Mouse (Mus musculus) kidney, postnatal 14 days (tissue): ENCODE measurements around the gene Col16a1.

Experiments
- DNase-seq: peaks from one replicate; pipeline ENCODE4 v3.0.0; 2022; ENCODE audit warnings: mixed read lengths

The Col16a1 gene

DNA sequence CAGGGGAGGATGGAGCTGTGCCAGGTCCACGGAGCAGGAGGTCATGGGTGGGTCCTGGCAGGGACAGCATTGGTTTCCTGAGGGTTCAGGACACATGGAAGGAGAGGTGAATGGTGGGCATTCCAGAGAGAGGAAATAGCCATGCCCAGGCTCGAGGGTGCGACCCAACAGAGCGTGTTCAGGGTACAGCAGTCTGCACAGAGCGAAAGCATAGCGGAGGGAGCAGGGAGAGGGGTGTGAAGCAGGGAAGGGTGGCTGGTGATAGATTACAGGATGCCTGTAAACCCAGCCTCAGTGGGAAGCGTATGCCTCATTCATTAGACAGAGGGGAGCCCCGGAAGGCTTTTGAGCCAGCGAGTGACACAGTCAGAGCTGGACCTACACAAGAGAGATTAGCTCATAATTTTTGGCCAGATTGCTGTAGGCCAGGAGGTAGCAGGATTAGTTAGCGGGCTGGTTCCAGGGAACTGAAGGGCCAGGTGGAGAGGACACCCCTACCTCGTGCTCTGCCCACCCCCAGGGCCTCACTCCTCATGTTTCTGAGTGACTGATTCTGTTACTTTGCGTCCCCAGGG, 37.7 kb downstream of the Col16a1 start:
- no peak for DNase-seq

DNA sequence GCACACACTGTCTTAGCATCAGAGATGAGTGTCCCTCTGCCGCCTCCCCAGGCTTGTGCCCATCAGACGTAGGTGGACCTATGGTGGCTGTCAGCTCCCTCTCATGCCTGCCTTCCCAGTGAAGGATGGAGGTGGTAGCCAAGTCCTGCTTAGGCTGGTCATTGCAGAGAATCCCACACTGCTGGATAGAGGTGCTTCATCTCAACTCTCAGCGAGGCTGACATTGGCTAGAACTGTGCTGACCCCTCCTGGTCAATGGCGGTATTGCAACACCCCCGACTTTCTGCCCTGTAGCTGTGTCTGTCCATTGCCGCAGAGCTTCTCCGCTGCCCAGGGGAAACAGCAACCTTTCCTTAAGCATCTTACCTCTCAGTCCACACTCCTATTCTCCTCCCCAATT, 39.7 kb downstream of the Col16a1 start:
- DNase-seq = peak; percentile 92

DNA sequence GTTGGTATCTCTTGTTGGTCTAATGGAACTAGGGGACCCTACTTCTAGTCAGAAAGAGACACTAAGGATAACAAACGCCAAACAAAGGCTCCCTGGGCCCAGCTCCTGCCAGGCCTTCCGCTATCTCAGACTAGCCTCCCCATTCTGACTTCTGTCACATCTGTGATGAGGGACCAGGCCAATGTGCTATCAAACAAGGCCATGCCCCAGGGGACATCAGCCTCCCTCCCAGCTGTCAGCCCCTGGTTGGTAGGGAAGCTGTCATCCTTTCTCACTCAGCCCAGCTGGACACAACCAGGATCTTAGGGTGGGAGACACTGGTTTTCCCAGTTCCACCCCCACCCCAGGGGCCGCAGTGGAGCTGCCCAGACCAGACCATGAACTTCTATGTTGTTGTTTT, 47.5 kb downstream of the Col16a1 start:
- no peak for DNase-seq

GRCm38 (mm10) chr4:130101183-130101582, 53.5 kb downstream of the Col16a1 start:
- no peak for DNase-seq

- no peak for DNase-seq
Measured at GRCm38 (mm10) chr4:130102111-130102651, 54.5 kb downstream of the Col16a1 start, which contains the start of gene Pef1. Gene Pef1 (plus strand): TSS chr4:130102558.

- DNase-seq = no peak
Measured at GRCm38 (mm10) chr4:130103632-130104031, 56.0 kb downstream of the Col16a1 start.

- peak; percentile 76 for DNase-seq
Measured at GRCm38 (mm10) chr4:130104584-130104983, 56.9 kb downstream of the Col16a1 start.

GRCm38 (mm10) chr4:130107065-130107443, 59.4 kb downstream of the Col16a1 start:
- DNase-seq = no peak

DNA sequence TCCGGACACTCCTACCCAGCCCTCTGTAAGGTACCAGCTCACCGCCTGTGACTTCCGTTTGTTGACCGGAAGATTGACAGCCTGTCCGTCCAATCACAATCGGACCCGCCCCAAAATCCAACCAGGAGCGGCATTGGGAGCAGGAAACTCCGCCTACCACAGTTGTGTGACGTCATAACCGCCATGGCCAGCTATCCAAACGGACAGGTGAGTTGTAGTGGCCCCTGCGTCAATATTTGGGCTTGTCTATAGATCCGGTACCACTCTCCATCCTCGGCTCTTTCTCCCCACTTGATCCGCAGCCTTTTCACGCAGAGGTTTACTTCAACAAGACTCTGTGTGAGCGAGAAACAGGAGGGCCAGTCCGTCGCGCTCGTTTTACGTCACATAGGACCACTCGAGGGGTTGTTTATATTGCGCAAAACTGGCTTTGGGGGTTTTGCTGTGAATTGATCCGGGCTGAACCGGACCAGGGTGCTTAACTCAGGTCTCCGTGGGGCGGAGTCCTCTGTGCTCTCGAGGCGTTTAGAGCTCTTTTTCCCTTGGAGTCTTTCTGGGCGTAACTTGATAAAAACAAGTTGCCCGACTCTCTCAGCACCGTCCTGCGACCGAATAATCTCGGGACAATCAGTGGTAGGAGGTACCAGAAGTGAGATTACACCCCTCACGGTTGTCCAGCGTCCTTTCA, 59.9 kb downstream of the Col16a1 start:
- peak; percentile 100 for DNase-seq

DNA sequence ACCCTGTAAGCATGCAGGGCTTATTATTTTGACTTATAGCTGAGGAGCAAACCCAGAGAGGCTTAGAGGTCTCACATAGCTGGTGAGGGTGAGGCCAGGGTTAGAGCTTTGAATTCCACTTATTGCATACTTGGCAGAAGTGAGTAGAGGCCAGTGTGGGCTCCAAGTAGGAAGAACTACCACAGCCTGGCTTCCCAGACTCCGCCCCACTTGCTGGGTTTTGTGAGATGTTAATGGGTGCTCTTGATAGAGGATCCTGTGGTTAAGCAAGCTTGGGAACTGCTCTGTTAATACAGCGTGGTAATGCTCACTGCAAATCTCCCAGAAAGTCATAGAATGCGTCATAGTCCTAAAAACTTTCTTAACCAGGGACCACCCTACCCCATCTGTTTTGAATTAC, 61.3 kb downstream of the Col16a1 start:
- no peak for DNase-seq

DNA sequence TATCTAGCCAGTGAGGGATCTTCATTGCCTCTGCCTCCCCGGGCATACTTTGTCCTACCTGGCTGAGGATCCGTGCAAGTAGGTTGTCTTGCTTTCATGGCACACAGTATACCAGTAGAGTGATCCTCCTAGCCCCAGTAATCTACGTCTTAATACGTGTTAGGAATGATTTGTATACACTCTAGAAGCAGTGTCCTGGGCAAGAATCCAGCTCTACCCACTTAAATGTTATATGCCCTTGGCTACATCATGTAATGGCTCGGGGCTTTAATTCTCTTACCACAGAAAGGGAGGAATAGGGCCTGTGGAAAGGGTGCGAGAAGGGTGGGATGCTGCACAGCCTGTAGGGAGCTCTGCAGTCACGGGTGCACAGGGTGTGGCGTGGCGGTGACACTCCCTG, 62.0 kb downstream of the Col16a1 start:
- no peak for DNase-seq

- peak; percentile 42 for DNase-seq
Measured at GRCm38 (mm10) chr4:130110091-130110490, 62.5 kb downstream of the Col16a1 start.

DNA sequence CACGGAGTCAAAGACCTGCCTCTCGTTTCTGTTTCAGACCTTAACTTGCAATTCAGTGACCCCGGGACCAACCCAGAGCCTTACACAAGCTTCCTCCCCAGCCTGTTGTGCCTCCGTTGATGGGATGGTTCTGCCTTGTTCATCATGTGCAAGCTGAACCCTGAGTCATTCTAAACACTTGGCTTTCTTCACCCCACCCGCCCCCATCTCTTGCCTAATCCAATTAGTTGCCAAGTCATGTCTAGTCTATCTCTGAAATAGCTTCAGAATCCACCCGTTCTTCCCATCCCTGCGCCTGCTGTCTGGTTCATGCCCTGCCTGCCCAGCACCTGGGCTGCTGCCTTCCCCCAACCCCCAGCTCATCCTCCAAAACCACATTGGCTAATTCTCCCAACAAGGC, 64.7 kb downstream of the Col16a1 start:
- no peak for DNase-seq

DNA sequence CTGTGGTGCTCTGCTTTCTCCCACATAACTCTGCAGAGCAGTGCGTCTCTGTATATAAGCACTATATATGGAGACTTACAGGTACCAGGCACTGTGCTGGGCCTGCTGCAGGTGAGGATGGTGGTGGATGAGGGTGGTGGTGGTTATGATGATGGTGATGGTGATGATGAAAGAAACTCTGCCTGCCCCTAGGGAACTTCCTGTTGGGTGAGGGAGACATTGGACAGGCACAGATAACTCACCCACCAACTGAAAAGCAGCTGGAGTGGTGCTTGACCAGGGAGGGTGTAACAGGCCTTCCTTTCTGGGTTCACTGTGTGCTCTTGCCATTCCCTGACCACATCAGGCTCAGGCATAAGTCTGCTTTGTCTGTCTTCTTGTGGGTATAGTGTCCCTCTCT, 65.1 kb downstream of the Col16a1 start:
- DNase-seq = no peak

- no peak for DNase-seq
Measured at GRCm38 (mm10) chr4:130120752-130121151, 73.1 kb downstream of the Col16a1 start.

GRCm38 (mm10) chr4:130121560-130121959, 73.9 kb downstream of the Col16a1 start:
- DNase-seq = no peak

- DNase-seq = no peak
Measured at GRCm38 (mm10) chr4:130123020-130123419, 75.4 kb downstream of the Col16a1 start.

DNA sequence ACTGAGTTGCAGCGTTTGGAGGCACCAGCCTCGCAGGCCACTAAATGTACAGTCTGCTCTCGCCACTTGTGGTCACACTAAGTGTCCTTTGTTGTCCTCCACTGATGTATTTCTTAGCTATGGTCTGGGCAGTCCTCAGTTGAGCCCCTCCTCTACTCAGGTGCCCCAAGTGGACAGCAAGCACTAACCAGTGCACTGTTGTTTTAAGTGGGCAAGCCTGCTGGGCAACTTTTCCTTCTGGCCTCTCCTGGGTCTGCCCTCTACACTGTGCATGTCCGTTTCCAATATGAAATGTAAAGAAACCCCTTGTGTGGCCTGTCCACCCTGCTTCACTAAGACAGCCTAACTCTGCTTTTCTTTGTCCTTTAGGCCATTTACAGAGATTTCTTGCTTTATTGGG, 76.5 kb downstream of the Col16a1 start:
- DNase-seq = no peak

GRCm38 (mm10) chr4:130125164-130125563, 77.5 kb downstream of the Col16a1 start:
- peak; percentile 38 for DNase-seq

- no peak for DNase-seq
Measured at GRCm38 (mm10) chr4:130125935-130126334, 78.3 kb downstream of the Col16a1 start.

DNA sequence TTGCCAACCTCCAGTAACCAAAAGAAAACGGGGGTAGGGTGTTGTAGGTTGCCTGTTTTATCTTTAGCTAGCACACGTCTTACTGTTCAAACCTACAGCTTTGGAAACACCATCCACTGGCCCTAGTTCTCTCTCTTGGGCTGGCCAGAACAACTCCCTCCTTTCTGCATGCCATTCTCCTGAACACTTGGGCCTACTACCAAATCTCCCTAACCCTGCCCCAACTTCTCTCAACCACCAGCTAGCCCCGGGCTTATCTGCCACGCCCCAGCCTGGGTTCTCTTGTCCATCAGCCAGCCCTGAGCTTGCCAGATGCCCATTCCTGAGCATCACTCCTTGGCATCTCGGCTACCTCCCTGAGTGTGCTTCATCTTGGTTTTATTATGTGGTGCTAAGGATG, 81.3 kb downstream of the Col16a1 start:
- no peak for DNase-seq

DNA sequence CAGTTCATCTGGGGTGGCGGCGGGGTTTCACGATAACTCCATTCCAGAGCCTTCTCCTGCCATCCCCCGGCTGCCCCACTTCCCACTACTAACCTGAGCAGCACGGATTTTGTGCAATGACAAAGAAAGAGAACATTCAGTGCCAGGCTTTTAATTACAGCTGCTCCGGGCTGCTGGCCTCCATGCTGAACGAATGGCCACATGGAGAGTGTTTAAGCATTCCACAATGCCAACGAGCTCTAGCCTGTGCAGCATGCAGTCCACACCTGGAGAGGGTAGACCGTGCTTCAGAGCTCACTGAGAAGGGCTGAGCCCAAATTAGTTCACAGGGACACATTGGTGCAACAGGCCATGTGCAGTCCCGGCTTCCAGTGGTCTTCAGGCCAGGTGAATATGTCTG, 82.4 kb downstream of the Col16a1 start:
- DNase-seq = peak; percentile 55

- peak; percentile 85 for DNase-seq
Measured at GRCm38 (mm10) chr4:130130641-130131350, 83.2 kb downstream of the Col16a1 start.
